Mouse (Mus musculus) ES-E14 (cell line): Measurements from ENCODE around the gene Arhgap19.

Experiments used
- MAFK ChIP-seq: IDR thresholded peaks from 2 replicates; pipeline ENCODE4 v1.6.1; 2014; ENCODE audit warnings: mild to moderate bottlenecking, low read depth, low read length, inconsistent platforms; ENCODE audit not compliant: insufficient read depth
- ZC3H11A ChIP-seq: IDR thresholded peaks from 2 replicates; pipeline ENCODE4 v1.6.1; 2012; ENCODE audit warnings: low read depth, mild to moderate bottlenecking, inconsistent platforms, low read length, borderline replicate concordance

DNA sequence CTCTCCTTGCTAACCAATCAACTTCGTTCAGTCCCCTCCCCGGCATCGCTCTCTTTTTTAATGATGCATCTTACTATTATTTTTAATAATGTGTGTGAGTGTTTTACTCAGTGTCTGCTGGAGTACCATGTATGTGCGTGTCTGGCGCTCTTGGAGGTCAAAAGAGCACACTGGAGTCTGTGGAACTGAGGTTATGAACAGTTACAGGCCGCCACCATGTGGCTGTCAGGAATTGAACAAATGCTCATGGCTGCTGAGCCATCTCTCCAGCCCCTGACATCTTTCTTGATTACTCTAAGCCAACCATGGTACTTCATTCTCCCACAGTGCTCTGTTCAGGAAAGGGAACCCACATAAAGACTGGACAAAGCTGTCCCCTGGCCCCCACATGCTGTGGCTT, 42.1 kb downstream of the Arhgap19 start:
- TF ChIP-seq MAFK = no peak
- no peak for TF ChIP-seq ZC3H11A
